Mouse (Mus musculus) heart, postnatal 0 days (tissue): Measurements from ENCODE around the gene Lactbl1. TPM values are rescaled to one million over a fixed set of nuclear protein-coding genes. Genes with fewer than 3 reads are reported as not detected.

ENCODE experiments used
- ATAC-seq: fragments of 200-750 bp; cut with Nextera tagmentation; 2 replicates; pipeline ENCODE4 v1.8.0; 2017; ENCODE audit warnings: low read depth, moderate number of reproducible peaks, moderate library complexity; ENCODE audit not compliant: insufficient read depth
- DNase-seq: peaks from one replicate; pipeline ENCODE4 v3.0.0-alpha.2; 2016; ENCODE audit warnings: low spot score
- H3K27ac ChIP-seq: fragments of 300-500 bp; sonication (generic); 2 replicates; pipeline ENCODE4 v1.5.1; 2014; ENCODE audit warnings: low read depth, mild to moderate bottlenecking
- H3K27me3 ChIP-seq: fragments of 300-500 bp; sonication (generic); 2 replicates; pipeline ENCODE4 v1.6.1; 2014; ENCODE audit warnings: low read length, mixed read lengths; ENCODE audit not compliant: control insufficient read depth, insufficient read depth
- H3K36me3 ChIP-seq: fragments of 300-500 bp; sonication (generic); replicated peaks from 2 replicates; pipeline ENCODE4 v1.6.1; 2014; ENCODE audit warnings: low read length, mixed read lengths; ENCODE audit not compliant: control insufficient read depth, insufficient read depth
- H3K4me1 ChIP-seq: fragments of 300-500 bp; sonication (generic); 2 replicates; pipeline ENCODE4 v1.6.1; 2014; ENCODE audit warnings: antibody characterized with exemption; ENCODE audit not compliant: control insufficient read depth, insufficient read depth
- H3K4me2 ChIP-seq: fragments of 300-500 bp; sonication (generic); 2 replicates; pipeline ENCODE4 v1.6.1; 2014; ENCODE audit warnings: low read depth, mild to moderate bottlenecking, low read length, moderate library complexity
- H3K4me3 ChIP-seq: fragments of 300-500 bp; sonication (generic); 2 replicates; pipeline ENCODE4 v1.5.1; 2014; ENCODE audit warnings: low read depth, low read length
- H3K9ac ChIP-seq: fragments of 300-500 bp; sonication (generic); replicated peaks from 2 replicates; pipeline ENCODE4 v1.6.1; 2014; ENCODE audit warnings: low read depth, low read length, mixed read lengths
- H3K9me3 ChIP-seq: fragments of 300-500 bp; sonication (generic); replicated peaks from 2 replicates; pipeline ENCODE4 v1.6.1; 2016; ENCODE audit warnings: low read length; ENCODE audit not compliant: control insufficient read depth
- CTCF ChIP-seq: IDR thresholded peaks from 2 replicates; pipeline ENCODE4 v1.5.1; 2016; ENCODE audit warnings: antibody characterized with exemption, control low read depth, low read depth
- EP300 ChIP-seq: IDR thresholded peaks from 2 replicates; pipeline ENCODE4 v1.6.1; 2016; ENCODE audit warnings: antibody characterized with exemption, low read depth
- WGBS: fragments of 180-500 bp; shearing (Covaris S2); extraction: QIAGEN DNeasy Blood & Tissue Kit; methylation state at CpG from one replicate; pipeline ENCODE4 v1.1.7; 2014; 5-methylcytosine and 5-hydroxymethylcytosine counted together
- polyA plus RNA-seq: library from polyadenylated mRNA; unstranded; fragments of >200 nt; fragmentation: Nextera tagmentation; extraction: Ambion mirVana; gene quantifications from 2 replicates; pipeline ENCODE4 v1.2.1, GENCODE M21; 2015
- total RNA-seq: library from RNA; depleted of rRNA; stranded (reverse); fragments of >200 nt; gene quantifications from 2 replicates; pipeline ENCODE4 v1.2.3, GENCODE M21; 2014; ENCODE audit warnings: low replicate concordance

Lactbl1 gene
- total and polyA plus RNA-seq, 2 experiments from 2014 or later: not detected

DNA sequence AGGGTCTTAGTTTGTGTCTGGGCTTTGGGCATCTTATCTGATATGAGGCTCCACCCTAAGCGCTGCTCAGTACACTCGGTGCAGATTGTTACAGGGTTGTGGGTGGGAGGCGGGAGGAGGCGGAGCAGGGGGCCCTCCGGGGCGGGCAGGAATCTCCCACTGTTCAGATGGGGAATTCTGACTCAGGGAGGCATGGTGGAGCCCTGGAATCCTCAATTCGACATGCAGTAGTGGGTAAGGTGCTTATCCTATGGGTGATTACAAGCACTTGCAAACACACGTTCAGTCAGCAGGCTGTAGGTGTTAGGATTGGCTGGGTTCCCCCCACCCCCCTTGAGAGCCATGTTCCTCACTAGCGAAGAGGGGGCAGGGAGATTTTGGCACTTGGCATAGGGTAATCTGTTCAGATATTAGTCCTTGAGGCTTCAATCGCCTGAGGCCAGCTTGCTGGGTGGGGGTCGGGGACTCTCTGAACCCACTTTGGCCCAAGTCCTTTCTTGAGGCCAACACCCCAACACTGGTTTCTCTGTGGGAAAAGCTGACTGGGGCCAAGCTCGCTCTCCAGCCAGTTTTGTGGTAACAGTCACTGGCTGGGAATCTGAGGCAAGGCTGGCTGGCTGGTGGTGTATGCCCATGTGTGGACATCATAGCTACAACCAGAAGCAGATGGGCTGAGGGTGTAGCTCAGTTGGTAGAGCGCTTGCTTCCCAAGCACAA is 27.2 kb downstream of the Lactbl1 start:
- Histone ChIP-seq H3K4me2 (peak overlapping the region; percentile 28), H3K9me3 (peaks cover 11% of the 10 kb centered on the region; the same call in 1 of the 2 replicates), H3K4me1 (peaks cover 17% of the 10 kb centered on the region), H3K27ac (no peak overlapping the region), H3K36me3 (no peaks in the 10 kb centered on the region), H3K9ac (no peak overlapping the region), H3K4me3 (no peak overlapping the region), H3K27me3 (peaks cover 67% of the 10 kb centered on the region)
- 22% methylated on average over 13 of the region's 13 CpGs for WGBS
- peak; percentile 60 for ATAC-seq
- TF ChIP-seq CTCF (no peak), EP300 (no peak)
- peak; percentile 21 for DNase-seq

DNA sequence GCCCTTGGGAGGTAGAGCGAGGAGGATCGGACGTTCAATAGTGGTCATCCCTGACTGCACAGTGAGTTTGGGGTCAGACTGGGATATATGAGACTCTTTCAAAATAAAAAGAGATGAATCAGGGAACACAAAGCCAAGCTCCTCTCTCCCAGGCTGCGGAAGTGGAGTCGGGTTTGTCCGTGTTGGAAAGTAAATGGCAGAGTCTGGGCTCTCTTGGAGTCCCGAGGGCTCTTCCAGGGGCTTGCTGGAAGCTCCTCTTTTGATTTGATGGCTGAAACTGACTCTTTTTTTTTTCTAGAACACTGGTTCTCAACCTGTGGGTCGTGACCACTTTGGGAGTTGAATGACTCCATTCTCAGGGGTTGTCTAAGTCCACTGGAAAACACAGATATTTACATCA is 27.8 kb downstream of the Lactbl1 start:
- no peak overlapping the region for H3K9ac ChIP-seq
- no peak for ATAC-seq

DNA sequence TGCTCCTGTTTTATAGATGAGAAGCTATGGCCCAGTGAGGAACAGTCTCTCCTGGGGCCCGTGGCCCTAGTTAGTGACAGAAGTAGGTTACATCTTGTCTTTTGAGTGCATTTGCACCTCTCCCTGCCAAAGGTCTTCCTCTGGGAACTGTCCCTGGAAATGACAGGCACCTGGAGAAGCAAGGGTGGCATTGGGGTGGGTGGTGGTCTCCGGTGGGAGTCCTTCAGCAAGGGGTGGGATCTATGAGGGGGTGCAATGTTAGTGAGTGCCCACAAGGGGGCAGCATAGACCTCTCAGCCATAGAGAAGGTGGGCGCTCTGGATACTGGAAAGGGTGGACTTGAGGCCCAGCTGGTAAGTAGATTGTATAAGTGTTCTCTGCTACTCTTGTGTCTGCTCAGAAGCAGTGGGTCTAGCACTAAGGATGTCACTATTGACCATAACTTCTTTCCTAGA is 29.0 kb downstream of the Lactbl1 start:
- ATAC-seq (no peak), DNase-seq (peak; percentile 46)
- Histone ChIP-seq H3K9ac (no peak overlapping the region), H3K4me1 (peaks cover 17% of the 10 kb centered on the region), H3K4me2 (no peak overlapping the region), H3K27me3 (peaks cover 83% of the 10 kb centered on the region), H3K27ac (no peak overlapping the region), H3K9me3 (peaks cover 9% of the 10 kb centered on the region; the same call in 1 of the 2 replicates), H3K36me3 (no peaks in the 10 kb centered on the region), H3K4me3 (no peak overlapping the region)
- 67% methylated on average over 3 of the region's 3 CpGs for WGBS
- TF ChIP-seq CTCF: peak; percentile 72
- TF ChIP-seq EP300: no peak

More for the DNA sequence above, 27.8 kb downstream of the Lactbl1 start:
- Histone ChIP-seq H3K9me3 (peaks cover 11% of the 10 kb centered on the region; the same call in 1 of the 2 replicates), H3K4me1 (peaks cover 17% of the 10 kb centered on the region), H3K36me3 (no peaks in the 10 kb centered on the region), H3K4me2 (no peak overlapping the region), H3K27me3 (peaks cover 73% of the 10 kb centered on the region), H3K27ac (no peak overlapping the region), H3K4me3 (no peak overlapping the region)
- WGBS: 81% methylated on average over 8 of the region's 8 CpGs
- DNase-seq: no peak
- TF ChIP-seq EP300 (no peak), CTCF (no peak)

DNA sequence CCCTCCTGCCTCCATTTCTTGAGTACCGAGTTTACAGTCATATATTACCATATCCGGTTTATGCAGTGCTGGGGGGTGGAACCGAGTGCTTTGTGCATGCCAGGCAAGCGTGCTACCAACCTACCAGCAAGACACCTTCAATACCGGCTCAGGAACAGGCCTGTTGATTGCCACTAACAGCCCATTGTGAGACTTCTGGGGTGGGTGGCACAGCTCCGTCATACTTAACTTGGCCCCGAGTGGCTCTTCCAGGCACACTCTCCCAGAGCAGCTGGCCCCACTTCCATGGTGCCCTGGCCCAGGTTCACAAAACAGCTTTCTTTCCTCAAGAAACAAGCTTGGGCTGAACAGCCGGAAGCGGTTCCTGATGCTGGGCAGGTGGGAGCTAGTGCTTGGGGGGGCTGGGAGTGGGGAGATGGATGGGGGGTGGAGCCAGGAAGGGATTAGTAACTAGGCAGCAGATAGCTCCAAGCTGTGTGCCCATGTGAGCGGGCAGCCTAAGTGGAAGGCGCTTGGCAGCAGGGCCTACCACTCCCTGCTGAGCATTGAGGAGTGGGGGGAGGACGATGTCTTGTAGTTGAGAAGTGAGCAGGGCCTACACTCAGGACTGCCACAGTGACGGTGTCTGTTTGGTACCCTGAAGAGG is 29.6 kb downstream of the Lactbl1 start:
- H3K4me1 ChIP-seq: peaks cover 17% of the 10 kb centered on the region
- DNase-seq (no peak), ATAC-seq (no peak)
- H3K36me3 ChIP-seq: no peaks in the 10 kb centered on the region
- H3K4me3 ChIP-seq: no peak overlapping the region
- TF ChIP-seq CTCF (no peak), EP300 (no peak)
- H3K27me3 ChIP-seq: peaks cover 80% of the 10 kb centered on the region
- peaks cover 3% of the 10 kb centered on the region; the same call in 1 of the 2 replicates for H3K9me3 ChIP-seq
- no peak overlapping the region for H3K9ac ChIP-seq
- no peak overlapping the region for H3K27ac ChIP-seq
- 82% methylated on average over 13 of the region's 13 CpGs for WGBS
- H3K4me2 ChIP-seq: no peak overlapping the region

DNA sequence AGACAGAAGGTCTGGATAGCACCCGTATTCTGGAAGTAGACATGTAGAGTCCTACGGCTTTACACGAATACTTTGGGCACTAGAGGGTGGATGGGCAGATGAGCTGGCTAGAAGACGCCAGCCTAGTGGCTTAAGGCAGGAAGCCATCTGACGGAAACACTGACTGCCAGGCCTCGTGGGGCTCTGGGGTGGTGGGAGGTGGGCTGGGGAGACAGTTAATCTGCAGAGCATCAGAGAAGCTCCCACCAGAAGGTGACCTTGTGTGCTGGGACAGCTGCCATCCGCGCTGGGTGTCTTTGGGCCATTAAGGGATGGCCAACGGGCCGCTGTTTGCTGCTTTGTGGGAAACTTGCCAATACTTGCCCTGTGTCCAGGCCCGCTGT is 30.1 kb downstream of the Lactbl1 start:
- TF ChIP-seq CTCF: no peak
- no peak for TF ChIP-seq EP300
- Histone ChIP-seq H3K4me2 (no peak overlapping the region), H3K36me3 (no peaks in the 10 kb centered on the region), H3K4me1 (peaks cover 17% of the 10 kb centered on the region), H3K4me3 (no peak overlapping the region), H3K9ac (no peak overlapping the region), H3K27ac (no peak overlapping the region), H3K27me3 (peaks cover 75% of the 10 kb centered on the region), H3K9me3 (no peaks in the 10 kb centered on the region)
- no peak for DNase-seq
- 52% methylated on average over 11 of the region's 11 CpGs for WGBS
- ATAC-seq: no peak
